In the genomic region with DNA sequence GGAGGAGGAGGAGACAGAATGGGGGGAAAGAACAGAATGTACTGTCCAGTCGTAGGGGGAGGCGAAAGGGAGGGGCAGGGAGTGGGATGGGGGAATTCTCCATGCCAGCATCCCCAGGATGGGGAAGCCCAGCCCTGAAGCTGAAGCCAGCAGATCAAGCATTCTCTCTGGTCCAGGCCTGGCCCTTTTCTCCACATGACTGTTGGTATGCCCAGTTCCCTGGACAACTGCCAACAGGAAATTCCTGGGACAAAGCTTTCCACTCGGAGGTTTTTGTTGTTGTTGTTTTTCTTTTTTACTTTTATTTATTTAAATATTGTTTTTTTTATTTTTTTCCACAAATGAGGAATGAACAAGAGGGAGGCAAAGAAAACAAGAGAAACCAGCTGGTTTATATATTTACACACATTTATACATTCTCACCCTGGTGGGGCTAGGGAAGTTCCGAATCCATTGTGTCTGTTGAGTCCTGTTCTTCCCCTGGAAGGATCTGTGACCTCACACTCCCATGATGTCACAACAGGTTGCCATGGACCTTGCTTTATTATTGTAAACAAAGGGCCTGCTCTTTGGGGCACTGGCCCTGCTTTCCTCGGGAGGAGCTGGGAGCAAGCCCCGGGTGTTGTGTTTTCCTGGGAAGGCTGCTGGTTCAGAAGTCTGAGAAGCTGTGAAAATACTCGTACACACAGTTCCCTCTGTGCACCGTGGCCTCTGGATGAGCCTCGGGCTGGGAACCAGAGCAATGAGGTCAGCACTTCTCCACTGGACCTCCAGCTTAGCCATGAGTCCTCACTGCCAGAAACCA, we compare ENCODE assay signal across 8 mouse cellular contexts.
A peak's percentile ranks its signal among the peaks of the same experiment; 100 is the strongest.
DNase-seq lines count a peak whose midpoint lies in the region; ATAC-seq lines count a peak whose summit lies in the region.

No protein-coding gene starts in this region.

- peak; percentile 48 for DNase-seq in ovary, postnatal 36 days (ENCODE audit: low spot score)
- DNase-seq in ovary, postnatal 10 days (ENCODE audit: low spot score), result no peak
- DNase-seq in cerebellum, postnatal 36 days, result peak; percentile 50 to 58
- peak; percentile 82 for DNase-seq in heart, adult 8-10 months (ENCODE audit: low spot score)
- DNase-seq in kidney, adult 9 months, result peak; percentile 74
- DNase-seq in lung, postnatal 4 days, result peak; percentile 76 to 86
- no peak for DNase-seq in B cell, adult 2 months

- ATAC-seq in erythroblast, adult 5-6 weeks (replicated peaks; ENCODE audit: low FRiP score, poor library complexity, severe bottlenecking), result no peak

Comparison
In these comparisons a context has a peak if more than half of its experiments do, and no peak if none do; other contexts are left out.
1. DNase-seq: peak in ovary, postnatal 36 days (single experiment), cerebellum, postnatal 36 days (2 of 2), heart, adult 8-10 months (single experiment), kidney, adult 9 months (single experiment) and lung, postnatal 4 days (2 of 2); none in ovary, postnatal 10 days (single experiment) and B cell, adult 2 months (0 of 2).